Mouse (Mus musculus): ENCODE data around the gene Atp5f1.
"Not testable (repeated sequence)": the region's sequence is repeated elsewhere in the genome, so short reads cannot be mapped to it uniquely, and the experiment has no call there.

Atp5f1 gene

DNA sequence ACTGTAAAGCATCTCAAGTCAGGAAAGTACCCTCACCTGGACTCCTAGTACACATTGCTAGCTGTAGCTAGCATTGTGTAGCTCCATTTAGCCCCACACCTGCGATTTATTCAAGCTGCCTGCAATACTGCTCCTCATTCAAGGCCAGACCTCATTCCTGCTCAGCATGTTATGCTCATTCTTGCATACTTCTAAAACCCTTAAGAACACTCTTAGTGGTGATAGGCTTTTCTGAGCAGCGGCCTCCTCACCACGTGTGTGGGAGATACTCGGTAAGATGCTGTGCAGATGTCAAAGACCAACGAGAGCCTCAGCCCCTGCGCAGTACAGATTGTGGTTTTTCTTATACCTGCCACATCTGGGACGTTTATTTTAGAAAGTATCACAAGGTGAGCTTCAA, 30.1 kb downstream of the Atp5f1 start:
- no peak for DNase-seq

DNA sequence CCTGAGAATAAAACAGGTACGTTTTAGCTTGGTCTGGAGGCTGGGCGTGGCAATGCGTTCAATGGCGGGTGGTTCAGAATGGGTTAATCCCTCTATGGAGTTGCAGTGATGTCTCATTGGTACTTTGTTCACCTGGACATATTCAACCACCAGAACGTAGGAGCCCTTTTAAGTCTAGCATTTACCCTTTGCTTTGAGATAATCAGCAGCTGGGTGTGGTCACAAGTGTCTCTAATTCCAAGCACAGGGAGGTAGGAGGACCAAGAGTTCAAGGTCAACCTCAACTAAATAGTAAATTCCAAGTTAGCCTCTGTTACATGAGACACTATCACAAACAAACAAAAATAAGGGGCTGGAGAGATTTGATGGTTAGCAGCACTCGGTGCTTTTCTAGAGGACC, 31.1 kb downstream of the Atp5f1 start:
- DNase-seq = no peak

DNA sequence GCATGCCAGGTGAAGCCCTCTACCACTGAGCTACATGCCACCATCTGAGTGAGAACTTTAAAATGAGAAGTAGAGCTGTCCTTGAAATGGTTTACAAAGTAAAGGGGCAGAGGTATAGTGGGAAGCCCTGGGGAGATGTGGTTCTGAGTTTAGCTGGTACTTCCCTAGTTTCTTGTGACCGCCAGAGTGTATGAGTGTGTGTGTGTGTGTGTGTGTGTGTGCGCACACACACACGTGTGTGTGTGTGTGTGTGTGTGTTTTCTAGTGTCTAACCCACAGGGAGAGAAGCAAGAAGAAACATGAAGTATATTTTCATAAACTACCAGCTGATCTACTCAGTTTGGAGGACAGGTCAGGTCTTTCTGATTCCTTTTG, 31.7 kb downstream of the Atp5f1 start:
- DNase-seq = no peak

DNA sequence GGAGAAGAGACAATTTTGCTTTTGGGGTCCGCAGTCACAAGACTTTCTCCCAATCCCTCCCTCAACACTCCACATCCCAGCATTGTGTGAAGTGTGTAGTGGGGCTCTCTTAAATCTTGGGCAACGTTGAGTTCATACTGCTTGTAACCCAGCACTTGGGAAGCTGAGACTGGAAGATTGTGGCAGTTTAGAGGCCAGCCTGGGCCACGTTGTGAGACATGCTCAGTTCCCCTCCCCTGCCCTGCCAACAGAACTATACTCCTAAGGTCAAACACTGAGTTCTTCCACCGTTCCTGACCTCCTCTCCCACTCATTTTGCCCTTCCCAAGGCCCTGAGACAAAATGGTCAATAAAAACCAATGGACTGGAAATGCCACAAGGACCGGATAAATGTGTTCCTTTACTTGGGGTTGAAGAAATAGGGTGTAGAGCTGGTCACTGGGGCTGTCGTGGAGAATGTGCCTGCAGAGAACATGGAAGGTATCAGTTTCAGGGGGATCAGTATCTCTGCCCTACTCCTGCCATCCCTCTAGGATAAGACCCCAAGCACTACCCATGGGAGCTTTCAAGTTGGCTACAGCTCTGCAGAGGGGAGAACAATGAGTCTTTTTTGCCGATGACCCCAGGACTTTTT, 32.2 kb downstream of the Atp5f1 start:
- DNase-seq = no peak

DNA sequence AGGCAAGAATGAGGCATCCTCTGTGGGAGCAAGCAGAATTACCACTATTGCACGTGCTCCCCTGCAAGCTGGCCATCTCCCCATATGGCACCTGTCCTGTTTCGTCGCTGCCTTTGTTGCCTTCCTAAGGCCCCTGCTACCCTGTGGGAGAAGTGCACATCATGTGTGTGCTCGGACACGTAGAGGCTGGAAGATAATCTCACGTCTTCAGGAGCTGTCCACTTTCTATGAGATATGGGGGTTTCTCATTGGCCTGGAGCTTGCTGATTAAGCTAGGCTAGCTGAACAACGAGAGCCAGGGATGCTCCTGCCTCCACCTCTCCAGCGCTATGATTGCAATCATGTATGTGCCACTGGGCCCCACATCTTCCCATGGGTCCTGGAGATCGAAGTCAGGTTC, 35.3 kb downstream of the Atp5f1 start:
- no peak for DNase-seq

DNA sequence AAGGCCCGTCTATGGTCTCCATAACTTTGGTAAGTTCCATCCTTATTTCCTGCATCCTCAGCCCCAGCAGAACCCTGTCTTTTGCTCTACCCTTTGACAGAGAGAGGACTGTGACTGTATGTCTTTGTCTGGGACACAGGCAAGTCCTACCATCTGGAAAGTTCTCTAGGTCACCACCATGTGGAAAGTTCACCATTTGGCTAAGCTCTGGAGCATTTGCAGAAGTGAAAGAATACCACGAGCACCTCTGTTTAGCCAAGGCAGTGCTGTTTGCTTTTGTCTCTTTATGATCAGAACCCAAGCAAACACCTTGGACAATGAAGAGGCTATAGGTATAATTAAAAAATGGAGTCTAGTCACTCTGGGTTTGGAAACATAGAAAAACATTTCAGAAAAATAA, 37.9 kb downstream of the Atp5f1 start:
- no peak for DNase-seq

DNA sequence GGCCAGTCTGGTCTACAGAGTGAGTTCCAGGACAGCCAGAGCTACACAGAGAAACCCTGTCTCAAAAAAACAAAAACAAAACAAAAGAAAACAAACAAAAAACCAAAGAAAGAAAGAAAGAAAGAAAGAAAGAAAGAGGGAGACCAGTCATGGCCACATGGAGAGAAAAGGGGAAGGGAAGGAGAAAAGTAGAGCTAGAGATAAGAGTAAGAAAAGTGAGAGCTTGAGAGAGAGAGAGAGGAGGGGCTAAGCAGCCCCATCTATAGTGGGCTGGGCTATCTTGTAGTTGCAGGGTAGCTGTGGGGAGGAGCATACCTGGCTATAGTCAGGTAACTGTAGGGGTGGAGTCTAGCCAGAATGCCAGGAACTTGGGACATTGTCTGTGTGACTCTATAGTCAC, 39.2 kb downstream of the Atp5f1 start:
- DNase-seq = not testable (repeated sequence)

DNA sequence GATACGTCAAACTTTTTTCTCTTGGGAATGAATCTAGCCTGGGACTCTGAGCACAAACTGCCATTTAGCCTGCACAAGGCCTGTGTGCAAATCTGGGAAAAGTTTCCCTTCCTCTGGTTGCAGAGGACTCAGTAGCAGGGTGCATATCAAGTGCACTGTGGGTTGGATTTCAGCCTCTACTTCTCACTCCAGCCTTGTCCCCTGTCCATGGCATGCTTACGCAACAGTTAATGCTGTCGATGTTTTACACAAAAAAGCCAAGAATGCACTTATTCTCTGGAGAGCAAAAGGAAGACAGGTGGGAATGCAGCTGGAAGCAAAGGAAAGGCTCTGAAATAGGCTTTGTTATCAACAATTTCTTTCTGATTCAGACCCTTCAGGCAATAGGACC, 41.5 kb downstream of the Atp5f1 start:
- DNase-seq = no peak

DNA sequence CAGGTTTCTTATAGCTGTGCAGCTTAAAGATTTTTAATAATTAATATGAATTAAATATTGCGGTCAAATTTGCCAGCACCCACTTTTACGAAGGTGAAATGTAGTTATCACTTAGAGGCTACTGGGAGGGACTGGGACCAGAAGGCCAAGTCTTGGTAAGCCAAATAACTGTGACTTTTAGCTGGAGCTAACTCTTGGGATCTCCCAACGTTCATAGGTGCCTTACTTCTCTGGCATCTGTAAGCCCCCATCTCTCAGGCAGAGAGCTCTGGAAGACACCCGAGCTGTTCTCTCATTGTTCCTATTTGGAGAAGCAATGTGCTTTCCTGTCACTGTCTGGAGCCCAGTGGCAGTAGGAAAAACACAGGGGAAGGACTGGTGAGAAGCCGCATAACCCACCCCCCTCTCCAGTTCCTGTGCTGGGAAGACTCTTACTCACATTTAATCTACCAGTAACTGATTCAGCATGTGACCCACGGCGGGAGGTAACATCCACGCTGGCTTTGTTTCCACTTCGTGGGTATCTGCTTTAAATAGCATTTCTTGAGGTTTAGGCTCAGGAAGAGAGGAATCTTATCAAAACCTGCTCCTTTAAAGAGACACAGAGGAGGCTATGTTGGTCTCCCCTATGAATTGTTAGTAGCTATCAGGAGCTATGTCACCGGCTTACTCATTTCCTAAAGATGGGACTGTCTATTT, 42.1 kb downstream of the Atp5f1 start:
- DNase-seq = no peak

DNA sequence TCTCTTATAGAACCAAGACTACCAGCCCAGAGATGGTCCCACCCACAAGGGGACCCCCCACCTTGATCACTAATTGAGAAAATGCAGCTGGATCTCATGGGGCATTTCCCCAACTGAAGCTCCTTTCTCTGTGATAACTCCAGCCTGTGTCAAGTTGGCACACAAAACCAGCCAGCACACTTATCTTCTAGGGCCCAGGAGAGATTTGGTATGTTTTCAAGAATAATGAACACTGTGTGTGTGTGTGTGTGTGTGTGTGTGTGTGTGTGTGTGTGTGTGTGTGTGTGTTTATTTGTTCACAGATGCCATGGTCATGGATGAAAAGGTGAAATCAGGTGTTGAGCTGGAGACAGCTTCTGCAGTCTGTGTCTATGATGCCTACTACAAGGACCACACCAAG, 43.4 kb downstream of the Atp5f1 start:
- not testable (repeated sequence) for DNase-seq

DNA sequence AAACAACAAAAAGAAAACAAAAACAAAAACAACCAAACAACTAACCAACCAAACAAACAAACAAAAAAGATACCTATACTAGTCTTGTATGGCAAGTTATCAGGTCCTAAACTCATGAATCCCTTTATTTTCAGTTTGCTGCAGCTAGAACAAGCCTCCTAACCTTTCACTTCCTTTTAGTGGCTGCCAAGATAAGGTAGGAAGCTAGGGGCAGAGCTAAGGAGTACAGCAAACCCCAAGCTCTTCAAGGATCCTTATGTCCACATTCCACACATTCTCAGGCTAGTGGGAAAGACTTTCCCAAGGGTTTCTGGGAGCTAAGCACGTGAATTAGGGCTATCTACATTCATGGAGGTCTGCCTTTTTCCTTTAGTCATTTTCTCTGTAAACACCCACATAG, 44.6 kb downstream of the Atp5f1 start:
- DNase-seq = no peak

DNA sequence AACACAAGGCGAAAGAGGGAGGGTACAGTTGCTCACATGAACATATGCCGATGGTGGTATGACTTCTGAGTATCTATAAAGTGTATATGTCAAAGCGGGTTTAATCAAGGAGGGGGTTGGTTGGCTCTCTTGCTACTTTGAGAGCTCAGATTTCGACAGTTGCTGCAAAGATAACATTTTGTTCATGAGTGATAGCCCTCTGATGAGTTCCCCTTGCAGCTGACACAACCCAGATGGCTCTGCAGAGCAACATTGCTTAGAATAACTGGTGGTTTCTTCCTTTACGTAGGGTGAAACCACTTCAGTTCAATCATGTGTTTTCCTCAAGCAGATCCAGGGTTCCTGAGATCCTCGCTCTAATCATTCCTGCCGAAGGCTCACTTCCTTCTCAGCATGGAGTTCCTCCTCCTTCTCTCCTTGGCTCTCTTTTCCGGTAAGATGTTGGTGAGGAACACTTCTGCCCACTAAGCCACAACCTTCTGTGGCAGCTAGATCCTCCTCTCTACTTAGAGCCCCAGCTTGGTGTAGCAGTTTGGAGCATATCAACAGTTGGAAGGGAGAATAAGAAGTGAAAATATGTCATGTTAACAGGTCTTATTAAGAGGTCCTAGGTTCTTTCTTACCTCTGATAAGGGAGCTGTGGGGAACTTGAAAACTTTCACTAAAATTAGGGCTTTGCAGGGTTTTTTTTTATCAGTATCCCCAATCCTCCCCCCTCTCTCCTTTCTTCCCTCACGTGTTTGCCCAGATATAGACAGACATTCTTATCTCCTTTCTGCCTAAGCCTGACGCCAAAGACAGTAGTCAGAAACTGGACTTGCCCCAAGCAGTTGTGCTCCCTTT, 45.8 kb downstream of the Atp5f1 start:
- no peak for DNase-seq

DNA sequence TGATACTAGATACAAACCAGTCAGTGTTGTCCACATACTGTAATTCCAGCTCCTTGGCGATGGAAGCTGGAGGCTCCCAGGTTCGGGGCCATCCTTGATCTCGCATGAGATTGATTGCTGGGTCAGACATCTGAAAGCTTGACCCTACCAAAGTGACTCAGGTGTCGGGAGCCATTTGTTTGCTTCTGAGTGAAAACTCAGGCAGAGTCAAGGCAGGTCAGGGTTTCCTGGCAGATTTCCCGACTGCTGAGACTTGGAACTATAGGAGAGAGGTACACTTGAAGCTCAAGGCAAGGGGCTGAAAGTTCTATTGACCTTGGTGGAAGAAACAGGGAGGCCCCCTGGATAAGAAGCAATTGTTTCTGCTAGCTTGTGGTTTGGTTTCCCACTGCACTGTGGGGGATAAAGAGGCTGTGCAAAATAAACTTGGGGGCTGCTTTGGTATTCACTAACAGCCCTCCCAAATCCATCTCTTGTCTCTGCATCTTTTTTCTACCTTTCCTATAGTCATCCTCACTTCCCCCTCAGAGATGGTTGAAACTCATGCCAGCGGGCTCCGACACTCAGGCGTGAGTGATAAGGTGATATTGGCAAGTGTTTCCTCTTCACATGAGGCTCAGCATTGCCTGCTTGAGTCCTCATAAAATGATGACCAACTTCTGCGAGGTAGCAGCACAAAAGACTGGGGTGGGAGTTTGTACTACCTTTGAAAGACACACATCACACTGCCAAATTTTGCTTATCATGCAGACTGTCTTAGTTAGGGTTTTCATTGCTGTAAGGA, 47.6 kb downstream of the Atp5f1 start:
- no peak for DNase-seq

DNA sequence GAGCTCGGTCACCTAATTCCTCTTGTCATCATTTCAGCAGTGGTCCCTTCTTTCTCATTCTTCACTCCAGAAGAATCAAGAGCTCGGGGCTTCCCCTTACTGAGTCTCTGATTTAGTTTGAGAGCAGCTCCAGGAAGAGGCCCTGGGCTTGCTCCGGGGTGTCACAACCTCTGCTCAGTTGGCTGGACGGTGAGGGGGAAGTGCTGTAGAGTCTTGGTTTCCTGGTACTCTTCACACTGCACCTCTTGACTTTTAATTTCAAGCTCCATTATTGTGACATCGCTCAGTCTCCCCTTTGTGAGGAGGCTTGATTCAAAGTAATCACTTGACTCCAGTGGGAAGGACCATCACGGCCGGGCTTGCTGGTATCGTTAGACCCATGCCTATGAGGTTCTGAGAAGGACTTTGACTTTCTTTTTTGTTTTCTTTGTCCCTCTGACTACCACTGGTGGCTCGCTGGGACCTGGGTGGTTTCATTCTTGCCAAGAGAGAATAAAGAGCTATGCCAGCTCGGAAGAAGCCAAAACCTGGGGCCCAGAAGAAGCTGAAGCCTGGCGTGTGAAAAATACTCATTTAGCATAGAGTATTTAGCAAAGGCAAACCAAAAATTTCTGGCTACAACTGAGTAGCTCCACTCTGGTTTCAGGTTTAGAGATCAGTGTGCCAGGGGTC, 49.2 kb downstream of the Atp5f1 start:
- DNase-seq = no peak

DNA sequence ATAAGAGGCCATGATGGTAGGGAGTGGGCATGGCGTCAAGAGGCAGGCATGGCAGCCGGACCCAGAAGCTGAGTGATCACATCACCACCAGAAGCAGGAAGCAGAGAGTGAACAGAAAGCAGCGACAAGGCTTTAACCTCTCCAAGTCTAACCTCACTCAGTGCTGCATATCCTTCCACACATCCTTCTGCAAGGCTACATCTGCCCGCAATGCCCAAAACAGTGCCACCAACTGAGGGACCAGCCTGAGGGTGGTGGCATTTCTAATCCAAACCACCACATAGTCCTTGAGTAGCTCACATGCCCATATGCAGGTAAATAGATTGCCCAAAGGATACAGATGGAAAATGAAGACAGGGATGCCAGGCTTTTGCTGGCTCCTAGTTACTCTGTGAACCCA, 50.9 kb downstream of the Atp5f1 start:
- no peak for DNase-seq

DNA sequence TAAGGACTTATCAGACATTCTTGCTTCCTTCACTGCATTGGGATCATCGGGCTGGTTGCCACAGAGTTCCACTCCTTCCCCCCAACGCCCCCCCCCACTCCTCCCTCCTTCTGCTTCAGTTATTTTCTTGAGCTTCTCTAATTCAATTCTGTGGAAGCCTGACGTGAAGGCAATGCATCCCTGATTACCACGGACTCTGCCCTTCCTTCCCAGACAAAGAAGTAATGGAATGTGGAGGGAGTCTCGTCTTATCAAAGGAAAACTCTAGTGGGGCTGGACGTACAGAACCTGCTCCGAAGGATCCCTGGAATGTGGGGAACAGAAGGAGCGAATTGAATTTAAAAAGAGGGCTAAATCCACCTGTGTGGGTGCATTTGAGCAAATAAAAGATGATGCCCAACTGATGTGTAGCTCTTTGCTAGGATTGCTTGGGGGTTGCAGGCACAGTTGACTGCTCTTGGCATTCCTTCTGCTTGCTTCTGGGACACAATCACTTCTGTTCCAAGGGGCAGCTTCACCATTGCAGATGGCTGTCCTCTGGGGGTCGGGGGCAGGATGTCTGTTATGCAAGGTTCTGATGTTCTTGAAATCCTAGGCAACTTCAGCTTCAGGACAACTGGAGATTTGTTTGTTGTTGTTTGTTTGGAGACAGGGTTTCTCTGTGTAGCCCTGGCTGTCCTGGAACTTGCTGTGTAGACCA, 51.8 kb downstream of the Atp5f1 start:
- DNase-seq = no peak

DNA sequence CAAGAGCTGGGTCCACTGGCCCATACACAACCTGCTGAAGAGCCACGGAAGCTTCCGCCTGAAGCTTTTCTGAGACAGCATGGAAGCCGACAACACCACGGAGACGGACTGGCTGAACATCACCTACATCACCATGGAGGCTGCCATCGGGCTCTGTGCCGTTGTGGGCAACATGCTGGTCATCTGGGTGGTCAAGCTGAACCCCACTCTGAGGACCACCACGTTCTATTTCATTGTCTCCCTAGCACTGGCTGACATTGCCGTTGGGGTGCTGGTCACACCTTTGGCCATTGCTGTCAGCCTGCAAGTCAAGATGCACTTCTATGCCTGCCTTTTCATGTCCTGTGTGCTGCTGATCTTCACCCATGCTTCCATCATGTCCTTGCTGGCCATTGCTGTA, 55.2 kb downstream of the Atp5f1 start:
- DNase-seq = no peak

DNA sequence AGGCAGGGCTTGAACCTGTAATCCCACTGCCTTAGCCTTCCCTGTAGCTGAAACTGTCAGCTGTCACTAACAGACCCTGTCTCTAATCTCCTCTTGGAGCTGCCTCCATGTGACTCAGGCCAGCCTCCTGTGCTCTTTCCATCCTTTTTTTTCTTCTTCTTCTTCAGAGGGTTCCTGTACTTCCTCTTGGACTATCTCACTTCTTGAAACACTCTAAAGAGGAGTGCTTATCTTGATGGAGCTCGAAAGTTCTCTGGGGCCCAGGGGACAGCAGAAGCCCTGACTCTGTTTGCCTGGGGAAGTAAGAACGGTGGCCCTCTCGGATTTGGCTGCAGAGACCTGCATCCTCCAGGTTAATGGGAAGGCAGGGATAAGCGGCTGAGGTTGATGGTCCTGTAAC, 55.7 kb downstream of the Atp5f1 start:
- DNase-seq = no peak

DNA sequence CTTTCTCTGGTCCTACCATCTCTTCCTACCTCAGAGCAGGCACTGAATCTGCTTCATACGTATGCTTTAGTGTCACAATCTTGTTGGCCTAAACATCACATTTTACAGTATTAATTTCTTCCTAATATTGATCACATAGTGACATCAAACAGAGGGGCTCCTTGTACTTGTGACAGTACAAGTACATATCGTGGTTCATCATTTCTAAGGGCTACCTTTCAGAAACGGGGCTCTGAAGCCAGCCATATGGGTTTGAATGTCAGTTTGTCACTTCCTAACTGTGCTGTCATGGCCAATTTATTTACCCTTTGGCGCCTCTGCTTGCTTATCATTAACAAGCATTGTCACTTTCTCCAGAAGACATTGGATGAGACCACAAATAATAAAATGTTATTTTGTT, 58.4 kb downstream of the Atp5f1 start:
- no peak for DNase-seq

DNA sequence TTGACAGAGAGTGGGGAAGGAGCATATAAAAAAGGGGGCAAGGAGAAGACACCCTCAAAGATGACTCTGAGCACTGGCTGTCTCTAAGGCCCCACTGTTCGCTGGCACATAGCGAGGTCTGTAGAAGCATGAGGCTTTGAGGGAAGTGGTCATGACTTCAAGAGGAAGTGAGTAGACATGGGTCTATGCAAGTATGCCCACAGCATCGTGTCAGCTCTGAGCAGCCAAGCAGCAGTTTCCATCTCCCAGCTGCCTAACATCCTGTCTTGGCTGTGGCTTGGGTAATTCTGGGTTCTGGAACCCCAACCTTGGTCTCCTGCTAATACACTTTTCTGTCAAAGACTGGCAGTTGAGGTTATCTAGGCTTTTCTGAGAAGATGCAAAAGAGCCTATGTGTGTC, 59.2 kb downstream of the Atp5f1 start:
- no peak for DNase-seq

DNA sequence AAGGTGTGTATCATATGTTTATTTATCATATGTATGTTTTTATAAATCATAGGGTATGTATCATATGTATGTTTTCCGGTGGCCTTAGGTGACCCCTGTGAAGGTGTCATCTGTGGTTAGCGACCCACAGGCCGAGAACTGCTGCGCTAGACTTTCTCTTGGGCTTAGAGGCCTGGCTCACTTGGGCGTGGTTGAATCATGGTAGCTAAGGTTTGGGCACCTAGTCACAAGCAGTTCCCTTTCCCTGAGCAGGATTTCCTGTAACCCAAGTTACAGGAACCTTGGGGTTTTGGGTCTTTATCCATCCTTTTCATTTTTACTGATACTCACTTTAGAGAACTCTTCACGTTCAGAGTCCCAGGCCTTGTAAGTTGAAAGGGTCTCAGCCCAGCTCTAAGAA, 59.6 kb downstream of the Atp5f1 start:
- DNase-seq = no peak
